Mouse (Mus musculus) ES-E14 (cell line): ENCODE measurements around the gene Creb3l1. TPM values are rescaled to one million over a fixed set of nuclear protein-coding genes. Genes with fewer than 3 reads are reported as not detected.

Experiments
- DNase-seq: peaks from one replicate; pipeline ENCODE4 v3.0.0-alpha.2; 2013; ENCODE audit warnings: low read depth, low spot score
- H3K27ac ChIP-seq: 2 replicates; pipeline ENCODE4 v1.5.1; 2012; ENCODE audit warnings: low read depth, mild to moderate bottlenecking, low read length, moderate library complexity, mixed read lengths; ENCODE audit not compliant: poor library complexity, insufficient read depth, severe bottlenecking
- H3K36me3 ChIP-seq: 2 replicates; pipeline ENCODE4 v1.6.1; 2012; ENCODE audit warnings: mild to moderate bottlenecking, low read length, moderate library complexity, mixed read lengths; ENCODE audit not compliant: control insufficient read depth, poor library complexity, insufficient read depth, severe bottlenecking
- H3K4me1 ChIP-seq, 2 experiments: fragments of 150-350 bp in 1 of 2; sonication (generic) in 1 of 2; 2 replicates each; pipeline ENCODE4 v1.6.1; 2012; ENCODE audit warnings: low read length in 2 of 2, mild to moderate bottlenecking in 1 of 2, mixed read lengths in 1 of 2; ENCODE audit not compliant: control insufficient read depth in 2 of 2, insufficient read depth in 2 of 2, poor library complexity in 1 of 2
- H3K4me3 ChIP-seq, 2 experiments: fragments of 150-350 bp in 1 of 2; sonication (generic) in 1 of 2; 2 replicates each; pipeline ENCODE4 v1.5.1; 2012; ENCODE audit warnings: low read length in 2 of 2, low read depth in 1 of 2, mild to moderate bottlenecking in 1 of 2, mixed read lengths in 1 of 2; ENCODE audit not compliant: insufficient read depth in 1 of 2, poor library complexity in 1 of 2, severe bottlenecking in 1 of 2
- H3K9ac ChIP-seq: 2 replicates; pipeline ENCODE4 v1.6.1; 2012; ENCODE audit warnings: low read depth, mild to moderate bottlenecking, low read length, mixed read lengths; ENCODE audit not compliant: poor library complexity, insufficient read depth, severe bottlenecking
- H3K9me3 ChIP-seq: fragments of 150-350 bp; sonication (generic); 2 replicates; pipeline ENCODE4 v1.6.1; 2012; ENCODE audit warnings: low read depth, mild to moderate bottlenecking, low read length; ENCODE audit not compliant: control insufficient read depth, insufficient read depth
- CHD2 ChIP-seq: IDR thresholded peaks from 2 replicates; pipeline ENCODE4 v1.6.1; 2014; ENCODE audit warnings: mild to moderate bottlenecking, low read depth, low read length, inconsistent platforms
- HCFC1 ChIP-seq: IDR thresholded peaks from 2 replicates; pipeline ENCODE4 v1.6.1; 2012; ENCODE audit warnings: low read length, inconsistent platforms, borderline replicate concordance; ENCODE audit not compliant: insufficient read depth
- MAFK ChIP-seq: IDR thresholded peaks from 2 replicates; pipeline ENCODE4 v1.6.1; 2014; ENCODE audit warnings: mild to moderate bottlenecking, low read depth, low read length, inconsistent platforms; ENCODE audit not compliant: insufficient read depth
- ZC3H11A ChIP-seq: IDR thresholded peaks from 2 replicates; pipeline ENCODE4 v1.6.1; 2012; ENCODE audit warnings: low read depth, mild to moderate bottlenecking, inconsistent platforms, low read length, borderline replicate concordance
- ZNF384 ChIP-seq: IDR thresholded peaks from 2 replicates; pipeline ENCODE4 v1.6.1; 2012; ENCODE audit warnings: low read depth, low read length, inconsistent platforms
- in situ Hi-C, 2 experiments: fragments of 600-800 bp; cut with MboI; formaldehyde crosslinking; loops; one replicate each; pipeline ENCODE4 v1.15.1; 2025; ENCODE audit warnings: low sequenced_read_pairs in 2 of 2, inconsistent platforms in 1 of 2; ENCODE audit not compliant: unreplicated experiment in 2 of 2
- total RNA-seq: library from RNA; depleted of rRNA; stranded (reverse); fragments of 300-350 nt; gene quantifications from 2 replicates; pipeline ENCODE4 v1.2.3, GENCODE M21; 2012

Creb3l1 gene
- total RNA-seq, 1 experiment, result 5.4 TPM

GRCm38 (mm10) chr2:92023362-92024273 lies 684 bp downstream of the Creb3l1 start:
- no peak for TF ChIP-seq ZC3H11A
- no peak for TF ChIP-seq MAFK
- TF ChIP-seq CHD2, result no peak
- TF ChIP-seq ZNF384, result no peak
- TF ChIP-seq HCFC1, result no peak
- Histone ChIP-seq H3K36me3 (no peaks in the 10 kb centered on the region), H3K9ac (peak overlapping the region; percentile 48), H3K9me3 (no peaks in the 10 kb centered on the region), H3K4me3 (peak overlapping the region; percentile 89 to 94), H3K4me1 (no peaks in the 10 kb centered on the region), H3K27ac (no peak overlapping the region)
- DNase-seq, result no peak
- in situ Hi-C loops, result no loop called here

DNA sequence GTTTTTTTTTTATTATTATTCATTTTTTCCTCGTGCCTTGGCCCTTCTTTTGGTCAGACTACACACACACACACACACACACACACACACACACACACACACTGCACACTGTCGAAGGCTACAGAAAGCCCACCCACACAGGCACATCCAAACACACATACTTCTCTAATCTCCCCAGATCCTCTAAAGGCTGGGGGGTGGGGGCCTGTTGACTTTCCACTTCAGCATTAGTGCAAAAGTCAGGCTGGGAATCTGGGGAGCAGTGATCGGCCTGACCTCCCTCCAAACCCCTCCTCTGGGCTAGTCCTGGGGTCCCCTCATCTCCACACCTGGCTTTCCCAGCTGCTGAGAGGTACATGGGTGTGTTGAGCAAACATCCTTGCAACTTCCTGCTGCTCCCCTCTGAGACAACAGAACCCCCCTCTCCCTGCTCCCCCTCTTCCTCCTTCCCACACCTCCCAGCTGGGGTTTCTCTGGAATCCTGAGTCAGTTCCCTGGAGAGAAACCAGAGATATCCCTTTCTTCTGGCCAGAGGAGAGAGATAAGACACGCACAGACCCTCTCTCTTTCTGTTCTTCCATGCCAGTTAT lies 3.5 kb downstream of the Creb3l1 start:
- Histone ChIP-seq H3K9me3 (no peaks in the 10 kb centered on the region), H3K9ac (no peak overlapping the region), H3K36me3 (no peaks in the 10 kb centered on the region), H3K4me1 (no peaks in the 10 kb centered on the region), H3K4me3 (no peak overlapping the region), H3K27ac (no peak overlapping the region)
- no peak for TF ChIP-seq ZC3H11A
- DNase-seq, result no peak
- in situ Hi-C loops, result no loop called here

DNA sequence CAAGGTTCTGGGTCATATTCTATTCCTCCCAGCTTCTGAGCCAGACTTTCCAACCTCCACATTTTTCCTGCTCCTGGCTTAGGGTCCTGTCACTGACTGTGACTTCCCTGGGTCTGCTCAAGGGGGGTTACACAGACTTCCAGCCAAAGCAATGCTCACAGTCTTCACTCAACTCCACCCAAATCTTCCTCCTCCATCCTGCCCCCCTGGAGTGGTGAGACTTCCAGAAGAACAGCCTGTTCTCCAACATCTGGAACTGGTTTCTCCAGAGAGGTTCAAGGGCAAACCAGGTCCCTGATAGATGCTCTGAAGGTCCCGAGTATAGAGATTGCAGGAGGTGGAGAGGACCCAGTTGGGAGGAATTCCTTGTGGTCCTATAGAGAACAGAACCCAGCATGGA lies 6.9 kb downstream of the Creb3l1 start:
- no peak for TF ChIP-seq CHD2
- TF ChIP-seq MAFK, result no peak
- no peak for TF ChIP-seq ZC3H11A
- no peak for TF ChIP-seq HCFC1
- no peak for TF ChIP-seq ZNF384
- Histone ChIP-seq H3K4me3 (no peak overlapping the region), H3K9me3 (no peaks in the 10 kb centered on the region), H3K9ac (no peak overlapping the region), H3K27ac (no peak overlapping the region), H3K4me1 (peaks cover 2 to 10% of the 10 kb centered on the region in 2 experiments; a peak in 3 of 4 replicates), H3K36me3 (no peaks in the 10 kb centered on the region)
- DNase-seq, result no peak
- in situ Hi-C loops, result no loop called here

DNA sequence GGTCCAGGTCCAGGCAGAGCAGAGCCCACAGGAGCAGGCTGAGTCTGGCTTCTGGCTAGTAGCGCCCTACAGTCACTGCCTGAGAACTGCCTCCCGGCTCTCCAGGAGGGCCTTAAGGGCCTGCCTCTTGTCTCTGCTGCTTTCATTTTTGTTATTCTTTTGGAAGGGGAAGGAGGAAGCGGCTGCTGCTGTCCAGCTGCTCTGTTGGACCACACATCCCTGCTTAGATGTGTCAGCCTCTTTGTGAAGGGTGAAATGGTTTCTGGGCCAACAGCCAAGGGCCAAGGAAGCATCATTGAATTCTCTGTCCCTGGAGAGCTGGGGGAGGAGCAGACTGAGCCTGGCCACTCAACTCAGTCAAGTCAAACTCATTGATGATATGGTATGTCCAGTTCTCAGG lies 7.3 kb downstream of the Creb3l1 start:
- in situ Hi-C loops, result no loop called here
- no peak overlapping the region for H3K4me3 ChIP-seq
- TF ChIP-seq MAFK (no peak), HCFC1 (no peak), CHD2 (no peak), ZC3H11A (no peak), ZNF384 (no peak)
- DNase-seq, result no peak
- no peak overlapping the region for H3K9ac ChIP-seq
- H3K36me3 ChIP-seq, result no peaks in the 10 kb centered on the region
- no peak overlapping the region for H3K27ac ChIP-seq
- H3K4me1 ChIP-seq, result peaks cover 2 to 10% of the 10 kb centered on the region in 2 experiments; a peak in 3 of 4 replicates
- H3K9me3 ChIP-seq, result no peaks in the 10 kb centered on the region

GRCm38 (mm10) chr2:92014891-92015290 lies 9.4 kb downstream of the Creb3l1 start:
- Histone ChIP-seq H3K9me3 (no peaks in the 10 kb centered on the region), H3K27ac (no peak overlapping the region), H3K9ac (no peak overlapping the region), H3K36me3 (no peaks in the 10 kb centered on the region), H3K4me1 (peaks cover 2 to 10% of the 10 kb centered on the region in 2 experiments; a peak in 3 of 4 replicates), H3K4me3 (no peak overlapping the region)
- no peak for TF ChIP-seq CHD2
- TF ChIP-seq ZC3H11A, result no peak
- no peak for TF ChIP-seq HCFC1
- TF ChIP-seq ZNF384, result no peak
- TF ChIP-seq MAFK, result no peak
- DNase-seq, result no peak
- in situ Hi-C loops, result no loop called here
